Mouse (Mus musculus) left cerebral cortex, adult 18-20 months (tissue): ENCODE data around the gene Irak2. TPM values are rescaled to one million over a fixed set of nuclear protein-coding genes. Genes with fewer than 3 reads are reported as not detected.

Source experiments
- microRNA-seq, 2 experiments: library from miRNA; unstranded; fragments of <30 nt; microRNA quantifications; one replicate each; pipeline ENCODE4 v1.2.0; 2021
- total RNA-seq, 2 experiments: library from RNA; stranded (reverse); gene quantifications; 2 replicates each; pipeline ENCODE4 v1.2.3; 2021

Gene Irak2
- total RNA-seq, 2 experiments from 2014 or later = 23.5 to 25.4 TPM

Small RNAs within 50 kb of the gene (microRNA-seq; reads per million reads assigned to microRNA genes)
- gene Mir7042 = 1.3 to 1.7 reads per million in 2 experiments

Other genes starting within 250 kb of the Irak2 start
- gene Ttll3, start 249.2 kb upstream of the Irak2 start, total RNA-seq = 10 to 100 TPM; 11.2 to 12.5 TPM
- 10 to 100 TPM; 14.7 to 19.8 TPM for gene Rpusd3, start 219.1 kb upstream of the Irak2 start, total RNA-seq
- gene Cidec, start 202.7 kb upstream of the Irak2 start, total RNA-seq = not detected
- 10 to 100 TPM; 41.9 to 42.6 TPM for gene Jagn1, start 195.9 kb upstream of the Irak2 start, total RNA-seq
- gene Il17re, start 180.0 kb upstream of the Irak2 start, total RNA-seq = under 1 TPM; 0.28 to 0.56 TPM
- gene Il17rc, start 167.0 kb upstream of the Irak2 start, total RNA-seq = 1 to 10 TPM; 4.9 to 8.2 TPM
- gene Creld1, start 155.2 kb upstream of the Irak2 start, total RNA-seq = 100 to 1,000 TPM; 112 to 116 TPM
- 10 to 100 TPM; 52.8 to 54.9 TPM for gene Prrt3, start 136.5 kb upstream of the Irak2 start, total RNA-seq
- gene Emc3, start 106.8 kb upstream of the Irak2 start, total RNA-seq = 10 to 100 TPM; 71.8 to 77.6 TPM
- 1 to 10 TPM; 1.5 to 2.2 TPM for gene Fancd2, start 106.8 kb upstream of the Irak2 start, total RNA-seq
- gene Fancd2os, start 37.8 kb upstream of the Irak2 start, total RNA-seq = not detected
- gene Brk1, start 33.7 kb upstream of the Irak2 start, total RNA-seq = 100 to 1,000 TPM; 210 to 217 TPM
- 10 to 100 TPM; 35.3 to 46.6 TPM for gene Vhl, start 14.5 kb upstream of the Irak2 start, total RNA-seq
- 10 to 100 TPM; 70.1 to 80.2 TPM for gene Tatdn2, start 58.6 kb downstream of the Irak2 start, total RNA-seq
- not detected for gene Ghrl, start 81.4 kb downstream of the Irak2 start, total RNA-seq
- 10 to 100 TPM; 62.7 to 66.2 TPM for gene Sec13, start 102.3 kb downstream of the Irak2 start, total RNA-seq